Mouse (Mus musculus) midbrain, embryonic 14.5 days (tissue): ENCODE results near the gene Slc16a11. TPM values are rescaled to one million over a fixed set of nuclear protein-coding genes. Genes with fewer than 3 reads are reported as not detected.
A peak's percentile ranks its signal among the peaks of the same experiment; 100 is the strongest.

Experiments used
- microRNA counts: library from miRNA; unstranded; fragments of <30 nt; microRNA quantifications from one replicate; lab custom pipeline; 2016
- microRNA-seq: library from miRNA; unstranded; fragments of <30 nt; microRNA quantifications from one replicate; pipeline ENCODE4, GENCODE M21; 2016
- polyA plus RNA-seq: library from polyadenylated mRNA; unstranded; fragments of >200 nt; fragmentation: Nextera tagmentation; extraction: Ambion mirVana; gene quantifications from 2 replicates; pipeline ENCODE4 v1.2.1, GENCODE M21; 2014

Slc16a11 gene
- polyA plus RNA-seq, 1 experiment from 2014 or later = 1.5 TPM

MicroRNAs within 50 kb of the gene (microRNA counts, 519-probe panel; counts per million panel counts)
- microRNA mmu-miR-195 (lab: Ali Mortazavi, UCI) (2,503 counts per million, percentile 7 among the panel's probes with 10 or more counts), microRNA mmu-miR-497 (lab: Ali Mortazavi, UCI) (not detected)

Small RNA genes lying within 50 kb of the gene (microRNA-seq; reads per million reads assigned to microRNA genes)
- gene Mir195a (792 reads per million, percentile 79 among the genes with 10 or more reads in this experiment), gene Mir497 (not detected), gene Mir497b (not detected)

Other genes with a start within 250 kb of the Slc16a11 start
- gene Cldn7, start 248.0 kb upstream of the Slc16a11 start, polyA plus RNA-seq = 0.20 TPM in 1 of 2 replicates, not detected in the other
- 24.4 and 39.0 TPM in 2 replicates for gene Ctdnep1, start 231.6 kb upstream of the Slc16a11 start, polyA plus RNA-seq
- 162 and 193 TPM in 2 replicates for gene Elp5, start 230.2 kb upstream of the Slc16a11 start, polyA plus RNA-seq
- gene Gabarap, start 221.6 kb upstream of the Slc16a11 start, polyA plus RNA-seq = 616 and 626 TPM in 2 replicates
- 41.3 and 48.9 TPM in 2 replicates for gene Phf23, start 217.0 kb upstream of the Slc16a11 start, polyA plus RNA-seq
- 22.9 and 23.0 TPM in 2 replicates for gene Dvl2, start 212.2 kb upstream of the Slc16a11 start, polyA plus RNA-seq
- gene Acadvl, start 197.3 kb upstream of the Slc16a11 start, polyA plus RNA-seq = 43.2 and 49.6 TPM in 2 replicates
- 33.1 and 41.0 TPM in 2 replicates for gene Dlg4, start 195.8 kb upstream of the Slc16a11 start, polyA plus RNA-seq
- gene Asgr1, start 158.7 kb upstream of the Slc16a11 start, polyA plus RNA-seq = 0.26 and 1.4 TPM in 2 replicates
- gene Asgr2, start 120.1 kb upstream of the Slc16a11 start, polyA plus RNA-seq = not detected in 2 replicates
- 0.75 TPM in 1 of 2 replicates, not detected in the other for gene Mgl2, start 82.4 kb upstream of the Slc16a11 start, polyA plus RNA-seq
- gene Clec10a, start 56.6 kb upstream of the Slc16a11 start, polyA plus RNA-seq = 1.4 TPM in 1 of 2 replicates, not detected in the other
- 10.0 and 10.7 TPM in 2 replicates for gene Slc16a13, start 8.3 kb downstream of the Slc16a11 start, polyA plus RNA-seq
- 2.5 and 4.4 TPM in 2 replicates for gene Bcl6b, start 17.0 kb downstream of the Slc16a11 start, polyA plus RNA-seq
- 171 and 205 TPM in 2 replicates for gene 0610010K14Rik, start 25.2 kb downstream of the Slc16a11 start, polyA plus RNA-seq
- gene Gm21988, start 27.1 kb downstream of the Slc16a11 start, polyA plus RNA-seq = 13.4 and 16.3 TPM in 2 replicates
- 321 and 350 TPM in 2 replicates for gene Rnasek, start 27.1 kb downstream of the Slc16a11 start, polyA plus RNA-seq
- gene Alox12, start 42.6 kb downstream of the Slc16a11 start, polyA plus RNA-seq = 0.11 and 0.33 TPM in 2 replicates
- gene Alox12e, start 109.9 kb downstream of the Slc16a11 start, polyA plus RNA-seq = not detected in 2 replicates
- gene Alox15, start 139.3 kb downstream of the Slc16a11 start, polyA plus RNA-seq = not detected in 2 replicates
- 28.2 and 34.0 TPM in 2 replicates for gene Pelp1, start 197.3 kb downstream of the Slc16a11 start, polyA plus RNA-seq
- 56.5 and 93.0 TPM in 2 replicates for gene Arrb2, start 219.9 kb downstream of the Slc16a11 start, polyA plus RNA-seq
- gene Med11, start 239.2 kb downstream of the Slc16a11 start, polyA plus RNA-seq = 42.9 and 51.5 TPM in 2 replicates
- gene Zmynd15, start 246.7 kb downstream of the Slc16a11 start, polyA plus RNA-seq = 0.24 and 0.61 TPM in 2 replicates
- 0.50 and 2.1 TPM in 2 replicates for gene Cxcl16, start 247.2 kb downstream of the Slc16a11 start, polyA plus RNA-seq